Mouse (Mus musculus) forebrain, postnatal 0 days (tissue): Measurements from ENCODE around the gene Grin3a. TPM values are rescaled to one million over a fixed set of nuclear protein-coding genes. Genes with fewer than 3 reads are reported as not detected.

ENCODE experiments used
- ATAC-seq: fragments of 200-750 bp; cut with Nextera tagmentation; 2 replicates; pipeline ENCODE4 v1.8.0; 2017; ENCODE audit warnings: mild to moderate bottlenecking, moderate library complexity
- DNase-seq: peaks from one replicate; pipeline ENCODE4 v3.0.0-alpha.2; 2015
- H3K27ac ChIP-seq: fragments of 300-500 bp; sonication (generic); 2 replicates; pipeline ENCODE4 v1.5.1; 2014; ENCODE audit warnings: low read depth, mild to moderate bottlenecking, antibody characterized with exemption, low read length, moderate library complexity, mixed read lengths
- H3K27me3 ChIP-seq: fragments of 300-500 bp; sonication (generic); 2 replicates; pipeline ENCODE4 v1.6.1; 2014; ENCODE audit warnings: mild to moderate bottlenecking, low read length, mixed read lengths; ENCODE audit not compliant: insufficient read depth
- H3K36me3 ChIP-seq: fragments of 300-500 bp; sonication (generic); 2 replicates; pipeline ENCODE4 v1.6.1; 2014; ENCODE audit warnings: mild to moderate bottlenecking, moderate library complexity; ENCODE audit not compliant: insufficient read depth
- H3K4me1 ChIP-seq: fragments of 300-500 bp; sonication (generic); 2 replicates; pipeline ENCODE4 v1.6.1; 2014; ENCODE audit warnings: antibody characterized with exemption; ENCODE audit not compliant: insufficient read depth
- H3K4me2 ChIP-seq: fragments of 300-500 bp; sonication (generic); 2 replicates; pipeline ENCODE4 v1.6.1; 2014; ENCODE audit warnings: low read depth, mild to moderate bottlenecking, moderate library complexity
- H3K4me3 ChIP-seq: fragments of 300-500 bp; sonication (generic); 2 replicates; pipeline ENCODE4 v1.5.1; 2014; ENCODE audit warnings: low read depth, low read length, mixed read lengths
- H3K9ac ChIP-seq: fragments of 300-500 bp; sonication (generic); 2 replicates; pipeline ENCODE4 v1.6.1; 2014; ENCODE audit warnings: mild to moderate bottlenecking
- H3K9me3 ChIP-seq: fragments of 300-500 bp; sonication (generic); 2 replicates; pipeline ENCODE4 v1.6.1; 2016; ENCODE audit warnings: low read length
- CTCF ChIP-seq: sonication (generic); IDR thresholded peaks from 2 replicates; pipeline ENCODE4 v1.5.1; 2016; ENCODE audit warnings: antibody characterized with exemption, control low read depth, low read depth
- WGBS: fragments of 180-500 bp; shearing (Covaris S2); extraction: QIAGEN DNeasy Blood & Tissue Kit; methylation state at CpG from one replicate; pipeline ENCODE4 v1.1.7; 2014; 5-methylcytosine and 5-hydroxymethylcytosine counted together
- polyA plus RNA-seq: library from polyadenylated mRNA; unstranded; fragments of >200 nt; fragmentation: Nextera tagmentation; extraction: Ambion mirVana; gene quantifications from 2 replicates; pipeline ENCODE4 v1.2.1, GENCODE M21; 2015
- total RNA-seq: library from RNA; depleted of rRNA; stranded (reverse); fragments of >200 nt; gene quantifications from 2 replicates; pipeline ENCODE4 v1.2.3, GENCODE M21; 2014

Grin3a gene
- total and polyA plus RNA-seq, 2 experiments from 2014 or later: 26.8 to 82.4 TPM

GRCm38 (mm10) chr4:49832035-49832434, 13.5 kb downstream of the Grin3a start:
- no peaks in the 10 kb centered on the region for H3K4me1 ChIP-seq
- no peak overlapping the region for H3K4me2 ChIP-seq
- no peaks in the 10 kb centered on the region for H3K27me3 ChIP-seq
- no peaks in the 10 kb centered on the region for H3K36me3 ChIP-seq
- DNase-seq: no peak
- ATAC-seq: no peak
- H3K9ac ChIP-seq: no peak overlapping the region
- no peak overlapping the region for H3K4me3 ChIP-seq
- peak; percentile 43; the same call in 1 of the 2 replicates for TF ChIP-seq CTCF
- H3K9me3 ChIP-seq: no peaks in the 10 kb centered on the region
- H3K27ac ChIP-seq: no peak overlapping the region

GRCm38 (mm10) chr4:49813852-49814251, 31.7 kb downstream of the Grin3a start:
- WGBS: 74% methylated on average over 3 of the region's 3 CpGs
- Histone ChIP-seq H3K27me3 (no peaks in the 10 kb centered on the region), H3K4me2 (no peak overlapping the region), H3K4me1 (no peaks in the 10 kb centered on the region), H3K4me3 (no peak overlapping the region), H3K9ac (no peak overlapping the region), H3K9me3 (no peaks in the 10 kb centered on the region), H3K27ac (no peak overlapping the region), H3K36me3 (no peaks in the 10 kb centered on the region)
- no peak for ATAC-seq
- DNase-seq: no peak
- no peak for TF ChIP-seq CTCF

GRCm38 (mm10) chr4:49806791-49807190, 38.8 kb downstream of the Grin3a start:
- Histone ChIP-seq H3K4me1 (no peaks in the 10 kb centered on the region), H3K36me3 (no peaks in the 10 kb centered on the region), H3K27ac (no peak overlapping the region), H3K9ac (no peak overlapping the region), H3K27me3 (no peaks in the 10 kb centered on the region), H3K4me2 (no peak overlapping the region), H3K9me3 (no peaks in the 10 kb centered on the region), H3K4me3 (no peak overlapping the region)
- TF ChIP-seq CTCF: no peak
- DNase-seq: no peak
- ATAC-seq: no peak

GRCm38 (mm10) chr4:49799338-49799737, 46.2 kb downstream of the Grin3a start:
- peak; percentile 36; the same call in 1 of the 2 replicates for TF ChIP-seq CTCF
- Histone ChIP-seq H3K9me3 (no peaks in the 10 kb centered on the region), H3K4me3 (no peak overlapping the region), H3K4me2 (no peak overlapping the region), H3K27me3 (no peaks in the 10 kb centered on the region), H3K27ac (no peak overlapping the region), H3K4me1 (no peaks in the 10 kb centered on the region), H3K9ac (no peak overlapping the region), H3K36me3 (no peaks in the 10 kb centered on the region)
- WGBS: 89% methylated on average over 2 of the region's 2 CpGs
- ATAC-seq: no peak
- no peak for DNase-seq

GRCm38 (mm10) chr4:49788971-49789370, 56.6 kb downstream of the Grin3a start:
- Histone ChIP-seq H3K27me3 (no peaks in the 10 kb centered on the region), H3K27ac (no peak overlapping the region), H3K4me3 (no peak overlapping the region), H3K4me1 (no peaks in the 10 kb centered on the region), H3K4me2 (no peak overlapping the region), H3K9ac (no peak overlapping the region), H3K36me3 (no peaks in the 10 kb centered on the region), H3K9me3 (no peaks in the 10 kb centered on the region)
- 74% methylated on average over 2 of the region's 2 CpGs for WGBS
- ATAC-seq: no peak
- no peak for DNase-seq
- no peak for TF ChIP-seq CTCF

- no peak overlapping the region for H3K4me2 ChIP-seq
- H3K27ac ChIP-seq: no peak overlapping the region
- ATAC-seq: no peak
- no peak for DNase-seq
- TF ChIP-seq CTCF: no peak
- H3K4me1 ChIP-seq: no peaks in the 10 kb centered on the region
- no peaks in the 10 kb centered on the region for H3K9me3 ChIP-seq
- no peaks in the 10 kb centered on the region for H3K36me3 ChIP-seq
- H3K4me3 ChIP-seq: no peak overlapping the region
- WGBS: 95% methylated on average over 5 of the region's 5 CpGs
- H3K27me3 ChIP-seq: no peaks in the 10 kb centered on the region
- no peak overlapping the region for H3K9ac ChIP-seq
These were observed 102.7 kb downstream of the Grin3a start for GRCm38 (mm10) chr4:49742847-49743246.

GRCm38 (mm10) chr4:49741942-49742341, 103.6 kb downstream of the Grin3a start:
- no peaks in the 10 kb centered on the region for H3K4me1 ChIP-seq
- ATAC-seq (no peak), DNase-seq (no peak)
- no peaks in the 10 kb centered on the region for H3K27me3 ChIP-seq
- no peaks in the 10 kb centered on the region for H3K36me3 ChIP-seq
- H3K9ac ChIP-seq: no peak overlapping the region
- no peaks in the 10 kb centered on the region for H3K9me3 ChIP-seq
- TF ChIP-seq CTCF: no peak
- no peak overlapping the region for H3K27ac ChIP-seq
- no peak overlapping the region for H3K4me3 ChIP-seq
- 94% methylated on average over 2 of the region's 2 CpGs for WGBS
- no peak overlapping the region for H3K4me2 ChIP-seq
